Mouse (Mus musculus) intestine, embryonic 14.5 days (tissue): Measurements from ENCODE around the gene Pdik1l. TPM values are rescaled to one million over a fixed set of nuclear protein-coding genes. Genes with fewer than 3 reads are reported as not detected.

Experiments used
- ATAC-seq: fragments of 200-750 bp; cut with Nextera tagmentation; replicated peaks from 2 replicates; pipeline ENCODE4 v1.8.0; 2017; ENCODE audit warnings: low read depth, moderate number of reproducible peaks, moderate TSS enrichment, moderate library complexity; ENCODE audit not compliant: low FRiP score, low TSS enrichment
- DNase-seq: peaks from one replicate; pipeline ENCODE4 v3.0.0-alpha.2; 2018; ENCODE audit warnings: low spot score
- H3K27ac ChIP-seq: fragments of 300-500 bp; sonication (generic); 2 replicates; pipeline ENCODE4 v1.5.1; 2014; ENCODE audit warnings: low read depth, mild to moderate bottlenecking, control low read depth
- H3K27me3 ChIP-seq: fragments of 300-500 bp; sonication (generic); replicated peaks from 2 replicates; pipeline ENCODE4 v1.6.1; 2014; ENCODE audit warnings: low read length, control low read depth; ENCODE audit not compliant: control insufficient read depth, insufficient read depth
- H3K36me3 ChIP-seq: fragments of 300-500 bp; sonication (generic); 2 replicates; pipeline ENCODE4 v1.6.1; 2014; ENCODE audit warnings: low read length, control low read depth; ENCODE audit not compliant: control insufficient read depth, insufficient read depth
- H3K4me1 ChIP-seq: fragments of 300-500 bp; sonication (generic); replicated peaks from 2 replicates; pipeline ENCODE4 v1.6.1; 2014; ENCODE audit warnings: low read length, control low read depth, mixed read lengths; ENCODE audit not compliant: control insufficient read depth, insufficient read depth
- H3K4me2 ChIP-seq: fragments of 300-500 bp; sonication (generic); 2 replicates; pipeline ENCODE4 v1.6.1; 2014; ENCODE audit warnings: low read length
- H3K4me3 ChIP-seq: fragments of 300-500 bp; sonication (generic); 2 replicates; pipeline ENCODE4 v1.5.1; 2014; ENCODE audit warnings: low read depth, low read length, control low read depth, mixed read lengths
- H3K9ac ChIP-seq: fragments of 300-500 bp; sonication (generic); 2 replicates; pipeline ENCODE4 v1.6.1; 2014; ENCODE audit warnings: mild to moderate bottlenecking, low read length
- H3K9me3 ChIP-seq: fragments of 300-500 bp; sonication (generic); 2 replicates; pipeline ENCODE4 v1.6.1; 2016; ENCODE audit warnings: low read length, control low read depth; ENCODE audit not compliant: control insufficient read depth
- WGBS: fragments of 180-500 bp; shearing (Covaris S2); extraction: QIAGEN DNeasy Blood & Tissue Kit; methylation state at CpG from one replicate; pipeline ENCODE4 v1.1.7; 2014; 5-methylcytosine and 5-hydroxymethylcytosine counted together
- polyA plus RNA-seq: library from polyadenylated mRNA; unstranded; fragments of >200 nt; fragmentation: Nextera tagmentation; extraction: Ambion mirVana; gene quantifications from 2 replicates; pipeline ENCODE4 v1.2.1, GENCODE M21; 2014

Pdik1l gene
- polyA plus RNA-seq, 1 experiment from 2014 or later, result 18.4 TPM

- peaks cover 29% of the 10 kb centered on the region for H3K4me1 ChIP-seq
- H3K27me3 ChIP-seq, result peaks cover 14% of the 10 kb centered on the region
- H3K9ac ChIP-seq, result no peak overlapping the region
- WGBS, result 34% methylated on average over 11 of the region's 11 CpGs
- H3K27ac ChIP-seq, result no peak overlapping the region
- no peak overlapping the region for H3K4me2 ChIP-seq
- H3K4me3 ChIP-seq, result no peak overlapping the region
- no peaks in the 10 kb centered on the region for H3K36me3 ChIP-seq
- no peaks in the 10 kb centered on the region for H3K9me3 ChIP-seq
- DNase-seq (no peak), ATAC-seq (no peak)
These were observed 30.3 kb downstream of the Pdik1l start for GRCm38 (mm10) chr4:134257198-134258009.

DNA sequence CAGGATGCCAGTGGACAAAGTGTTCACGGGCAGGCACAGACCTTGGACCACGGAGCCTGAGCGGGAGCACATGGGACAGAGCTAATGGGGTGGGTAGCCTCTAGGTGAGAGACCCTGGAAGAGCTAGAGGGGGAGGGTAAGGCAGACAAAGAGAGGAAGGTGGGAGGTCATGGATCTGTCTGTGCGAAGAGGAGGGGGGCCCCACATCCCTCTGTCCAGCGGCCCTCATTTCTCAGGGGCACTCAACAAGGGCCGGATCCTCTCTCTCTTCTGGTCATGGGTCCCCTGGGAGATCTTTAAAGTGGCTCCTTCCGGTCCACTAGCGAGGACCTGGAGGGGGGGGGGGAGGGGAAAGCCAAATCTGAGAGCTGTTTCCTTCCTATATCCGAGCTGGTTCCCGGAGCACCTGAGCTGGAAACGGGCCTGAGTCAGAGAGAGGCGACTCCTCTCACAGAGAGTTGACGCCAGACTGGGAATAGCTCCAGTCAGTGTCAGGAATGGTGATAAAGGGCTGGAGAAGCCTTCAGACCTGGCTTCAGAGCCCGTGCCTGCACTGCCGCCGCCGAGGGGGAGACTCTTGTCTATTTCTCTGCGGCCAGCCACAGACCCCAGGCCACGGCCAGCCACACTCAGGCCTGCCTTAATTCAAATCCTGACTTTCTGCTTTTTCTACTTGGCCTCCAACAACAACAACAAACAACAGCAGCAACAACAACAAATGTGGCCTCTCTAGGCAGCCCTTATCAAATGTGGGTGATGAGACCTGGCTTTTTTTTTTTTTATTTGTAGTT, 31.1 kb downstream of the Pdik1l start:
- H3K9ac ChIP-seq, result no peak overlapping the region
- H3K36me3 ChIP-seq, result no peaks in the 10 kb centered on the region
- peak overlapping the region; percentile 20 for H3K4me2 ChIP-seq
- no peaks in the 10 kb centered on the region for H3K9me3 ChIP-seq
- H3K27me3 ChIP-seq, result peaks cover 22% of the 10 kb centered on the region
- no peak overlapping the region for H3K4me3 ChIP-seq
- 21% methylated on average over 18 of the region's 19 CpGs for WGBS
- DNase-seq, result no peak
- H3K27ac ChIP-seq, result no peak overlapping the region
- peaks cover 37% of the 10 kb centered on the region for H3K4me1 ChIP-seq
- ATAC-seq, result no peak

DNA sequence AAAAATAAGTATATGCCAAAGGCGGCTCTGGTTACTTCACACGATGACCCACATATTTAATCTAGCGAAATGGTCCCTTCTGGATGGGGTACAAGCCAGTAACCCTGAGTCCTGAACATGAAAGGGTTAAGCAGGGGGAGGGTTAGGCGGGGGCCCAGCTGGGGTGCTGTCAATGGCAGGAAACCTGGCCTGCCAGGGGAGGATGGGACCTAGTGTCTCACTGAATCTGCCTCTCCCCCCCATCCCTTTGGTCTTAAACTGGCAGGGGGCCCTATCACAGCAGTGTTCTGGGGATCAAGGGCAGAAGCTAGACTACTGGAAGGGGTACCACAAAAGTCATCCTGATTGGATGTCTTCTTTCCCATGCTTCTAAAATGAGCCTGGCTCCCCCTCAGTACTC, 31.8 kb downstream of the Pdik1l start:
- Histone ChIP-seq H3K27me3 (peaks cover 30% of the 10 kb centered on the region), H3K36me3 (no peaks in the 10 kb centered on the region), H3K9ac (no peak overlapping the region), H3K4me3 (no peak overlapping the region), H3K9me3 (no peaks in the 10 kb centered on the region), H3K4me2 (peak overlapping the region; percentile 20; the same call in 1 of the 2 replicates), H3K27ac (no peak overlapping the region), H3K4me1 (peaks cover 44% of the 10 kb centered on the region)
- 36% methylated on average over 4 of the region's 4 CpGs for WGBS
- DNase-seq (no peak), ATAC-seq (no peak)

DNA sequence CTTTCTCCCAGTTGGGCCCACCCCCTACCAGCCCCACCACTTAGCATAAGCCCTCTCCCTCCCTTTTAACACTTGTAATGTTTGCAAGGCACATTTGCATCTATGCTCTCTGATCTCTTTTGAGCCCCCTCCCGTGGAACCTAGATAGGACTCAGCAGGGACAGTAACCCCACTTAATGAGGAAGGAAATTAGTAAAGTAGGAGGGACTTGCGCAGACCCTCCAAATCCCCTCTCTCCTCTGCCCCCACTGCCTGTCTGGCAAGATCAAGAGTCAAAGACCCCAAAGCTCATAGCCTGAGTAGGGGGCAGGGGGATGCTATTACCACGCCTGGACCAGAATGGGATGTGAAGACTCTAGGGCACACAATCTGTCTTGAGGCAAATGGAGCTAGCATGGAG, 32.9 kb downstream of the Pdik1l start:
- Histone ChIP-seq H3K27me3 (peaks cover 40% of the 10 kb centered on the region), H3K4me1 (peaks cover 49% of the 10 kb centered on the region), H3K27ac (no peak overlapping the region), H3K9ac (no peak overlapping the region), H3K4me3 (no peak overlapping the region), H3K4me2 (no peak overlapping the region), H3K9me3 (no peaks in the 10 kb centered on the region), H3K36me3 (no peaks in the 10 kb centered on the region)
- DNase-seq (no peak), ATAC-seq (no peak)
- 45% methylated on average over 3 of the region's 3 CpGs for WGBS

GRCm38 (mm10) chr4:134253722-134254324, 33.9 kb downstream of the Pdik1l start, which contains the start of gene Grrp1:
TSS of gene Grrp1 (minus strand) at chr4:134254106.
- Histone ChIP-seq H3K4me2 (peak within 1 kb of the TSS; percentile 94), H3K9ac (peak within 1 kb of the TSS; percentile 27), H3K9me3 (no peaks in the 10 kb centered on the region), H3K27ac (0 out of 2 replicates have a peak within 1 kb of the TSS, but pooled peaks have one; percentile 39), H3K36me3 (no peaks in the 10 kb centered on the region), H3K27me3 (peaks cover 41% of the 10 kb centered on the region), H3K4me3 (peak within 1 kb of the TSS; percentile 40), H3K4me1 (peaks cover 49% of the 10 kb centered on the region)
- DNase-seq, result no peak
- WGBS, result 2% methylated on average over 13 of the region's 13 CpGs
- no peak for ATAC-seq

- no peak for DNase-seq
- Histone ChIP-seq H3K4me3 (peak overlapping the region; percentile 40), H3K4me1 (peaks cover 49% of the 10 kb centered on the region), H3K4me2 (peak overlapping the region; percentile 94), H3K9ac (peak overlapping the region; percentile 27), H3K27me3 (peaks cover 48% of the 10 kb centered on the region), H3K9me3 (no peaks in the 10 kb centered on the region), H3K36me3 (no peaks in the 10 kb centered on the region), H3K27ac (no peak overlapping the region)
- 11% methylated on average over 15 of the region's 15 CpGs for WGBS
- no peak for ATAC-seq
These were observed 34.6 kb downstream of the Pdik1l start for GRCm38 (mm10) chr4:134252911-134253721.

DNA sequence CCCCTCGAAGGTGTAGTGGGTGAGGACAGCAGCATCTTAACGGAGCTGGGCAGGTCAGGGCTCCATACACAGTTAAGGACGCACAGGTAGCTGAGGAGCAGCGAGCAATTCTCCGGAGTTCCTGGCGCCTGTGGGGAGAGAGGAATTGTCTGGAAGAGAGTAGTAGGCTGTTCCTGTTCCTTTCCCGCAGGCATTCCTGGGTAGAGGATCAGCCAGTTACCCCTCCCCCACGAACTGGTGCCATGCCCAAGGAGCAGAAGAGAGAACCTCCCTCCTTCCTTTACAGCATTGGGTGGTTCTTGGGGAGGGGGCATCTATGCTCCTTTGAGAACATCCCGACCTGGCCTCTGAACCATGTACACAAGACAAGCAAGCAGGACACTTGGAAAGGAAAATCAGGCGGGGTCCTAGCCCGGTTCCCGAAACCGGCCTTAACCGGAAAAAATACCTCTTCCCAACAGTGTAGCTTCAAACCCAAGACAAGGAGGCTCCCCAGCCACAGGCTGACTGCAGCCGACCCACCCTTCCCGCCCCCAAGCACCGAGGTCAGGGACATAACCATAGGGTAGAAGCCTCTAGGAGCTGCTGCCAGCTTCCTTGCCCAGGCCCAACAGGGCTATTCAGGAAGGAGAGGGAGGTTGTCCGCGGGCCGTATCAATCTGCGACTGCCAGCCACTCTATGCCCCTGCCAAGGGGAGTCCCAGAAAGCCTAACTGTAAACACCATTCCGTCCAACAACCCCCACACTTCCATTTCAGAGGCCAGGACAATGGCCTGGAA, 35.4 kb downstream of the Pdik1l start:
- H3K4me1 ChIP-seq, result peaks cover 49% of the 10 kb centered on the region
- H3K9ac ChIP-seq, result peak overlapping the region; percentile 49; the same call in 1 of the 2 replicates
- 9% methylated on average over 22 of the region's 22 CpGs for WGBS
- peak overlapping the region; percentile 40 for H3K4me3 ChIP-seq
- DNase-seq (no peak), ATAC-seq (no peak)
- H3K4me2 ChIP-seq, result peak overlapping the region; percentile 94
- no peaks in the 10 kb centered on the region for H3K9me3 ChIP-seq
- H3K27me3 ChIP-seq, result peaks cover 56% of the 10 kb centered on the region
- no peaks in the 10 kb centered on the region for H3K36me3 ChIP-seq
- H3K27ac ChIP-seq, result no peak overlapping the region
